Mouse (Mus musculus) embryonic facial prominence, embryonic 14.5 days (tissue): ENCODE measurements around the gene Cdh18. TPM values are rescaled to one million over a fixed set of nuclear protein-coding genes. Genes with fewer than 3 reads are reported as not detected.
"Not testable (repeated sequence)": the region's sequence is repeated elsewhere in the genome, so short reads cannot be mapped to it uniquely, and the experiment has no call there.

ENCODE experiments used
- ATAC-seq: fragments of 200-750 bp; cut with Nextera tagmentation; 2 replicates; pipeline ENCODE4 v1.8.0; 2017; ENCODE audit warnings: low read depth, moderate number of reproducible peaks, moderate TSS enrichment
- DNase-seq: peaks from one replicate; pipeline ENCODE4 v3.0.0-alpha.2; 2015; ENCODE audit warnings: low spot score
- H3K27ac ChIP-seq: fragments of 300-500 bp; sonication (generic); replicated peaks from 2 replicates; pipeline ENCODE4 v1.5.1; 2014; ENCODE audit warnings: low read depth, mild to moderate bottlenecking, low read length, moderate library complexity
- H3K27me3 ChIP-seq: fragments of 300-500 bp; sonication (generic); replicated peaks from 2 replicates; pipeline ENCODE4 v1.6.1; 2014; ENCODE audit warnings: low read length; ENCODE audit not compliant: control insufficient read depth, insufficient read depth
- H3K36me3 ChIP-seq: fragments of 300-500 bp; sonication (generic); 2 replicates; pipeline ENCODE4 v1.6.1; 2014; ENCODE audit warnings: low read length, mixed read lengths; ENCODE audit not compliant: control insufficient read depth, insufficient read depth
- H3K4me1 ChIP-seq: fragments of 300-500 bp; sonication (generic); 2 replicates; pipeline ENCODE4 v1.6.1; 2014; ENCODE audit warnings: antibody characterized with exemption, low read length; ENCODE audit not compliant: control insufficient read depth, insufficient read depth
- H3K4me2 ChIP-seq: fragments of 300-500 bp; sonication (generic); 2 replicates; pipeline ENCODE4 v1.6.1; 2014; ENCODE audit warnings: low read depth, mild to moderate bottlenecking, low read length, moderate library complexity, mixed read lengths
- H3K4me3 ChIP-seq: fragments of 300-500 bp; sonication (generic); 2 replicates; pipeline ENCODE4 v1.5.1; 2014; ENCODE audit warnings: low read depth, mild to moderate bottlenecking, low read length
- H3K9ac ChIP-seq: fragments of 300-500 bp; sonication (generic); 2 replicates; pipeline ENCODE4 v1.6.1; 2014; ENCODE audit warnings: low read depth, mild to moderate bottlenecking, low read length, moderate library complexity, mixed read lengths
- H3K9me3 ChIP-seq: fragments of 300-500 bp; sonication (generic); 2 replicates; pipeline ENCODE4 v1.6.1; 2016; ENCODE audit warnings: low read length; ENCODE audit not compliant: control insufficient read depth
- WGBS: fragments of 180-500 bp; shearing (Covaris S2); extraction: QIAGEN DNeasy Blood & Tissue Kit; methylation state at CpG from one replicate; pipeline ENCODE4 v1.1.7; 2014; 5-methylcytosine and 5-hydroxymethylcytosine counted together
- polyA plus RNA-seq: library from polyadenylated mRNA; unstranded; fragments of >200 nt; fragmentation: Nextera tagmentation; extraction: Ambion mirVana; gene quantifications from 2 replicates; pipeline ENCODE4 v1.2.1, GENCODE M21; 2014

Cdh18 gene
- polyA plus RNA-seq, 1 experiment from 2014 or later = 1.4 TPM

DNA sequence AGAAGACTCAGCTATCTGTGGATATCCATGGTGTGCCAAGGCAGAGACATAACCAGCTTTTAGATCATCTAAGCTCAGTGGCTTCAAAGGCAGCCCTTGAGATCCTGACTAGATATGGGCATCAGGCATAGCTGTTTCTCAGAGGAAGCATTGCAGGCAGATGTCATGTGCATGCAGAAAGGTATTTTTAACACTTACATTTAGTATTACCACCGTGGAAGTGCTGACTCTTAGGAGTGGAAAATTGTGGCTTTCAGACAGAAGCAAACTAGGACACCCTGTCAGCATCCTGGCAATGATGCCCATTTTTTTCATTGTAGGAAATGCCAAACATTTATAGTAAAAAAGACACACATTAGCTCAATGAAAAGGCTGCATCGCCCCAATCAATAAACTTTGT lies 503.2 kb downstream of the Cdh18 start:
- Histone ChIP-seq H3K4me2 (no peak overlapping the region), H3K9me3 (no peaks in the 10 kb centered on the region), H3K4me1 (no peaks in the 10 kb centered on the region), H3K9ac (no peak overlapping the region), H3K27me3 (no peaks in the 10 kb centered on the region), H3K27ac (no peak overlapping the region), H3K36me3 (no peaks in the 10 kb centered on the region), H3K4me3 (no peak overlapping the region)
- ATAC-seq = no peak
- WGBS = 72% methylated on average over 2 of the region's 2 CpGs
- DNase-seq = no peak

DNA sequence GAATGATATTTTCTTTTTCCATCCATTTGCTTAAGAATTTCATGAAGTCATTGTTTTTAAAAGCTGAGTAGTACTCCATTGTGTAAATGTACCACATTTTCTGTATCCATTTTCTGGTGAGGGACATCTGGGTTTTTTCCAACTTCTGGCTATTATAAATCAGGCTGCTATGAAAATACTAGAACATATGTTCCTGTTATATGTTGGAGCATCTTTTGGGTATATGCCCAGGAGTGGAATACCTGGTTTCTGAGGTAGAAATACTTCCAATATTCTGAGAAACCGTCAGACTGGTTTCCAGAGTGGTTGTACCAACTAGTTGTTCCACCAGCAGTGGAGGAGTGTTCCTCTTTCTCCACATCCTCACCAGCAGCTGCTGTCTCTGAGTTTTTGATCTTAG lies 536.5 kb downstream of the Cdh18 start:
- not testable (repeated sequence) for H3K36me3 ChIP-seq, H3K27me3 ChIP-seq, H3K4me2 ChIP-seq, H3K9ac ChIP-seq, H3K27ac ChIP-seq, H3K4me3 ChIP-seq, ATAC-seq, DNase-seq, H3K9me3 ChIP-seq, H3K4me1 ChIP-seq
- 92% methylated on average over 1 of the region's 1 CpGs for WGBS

DNA sequence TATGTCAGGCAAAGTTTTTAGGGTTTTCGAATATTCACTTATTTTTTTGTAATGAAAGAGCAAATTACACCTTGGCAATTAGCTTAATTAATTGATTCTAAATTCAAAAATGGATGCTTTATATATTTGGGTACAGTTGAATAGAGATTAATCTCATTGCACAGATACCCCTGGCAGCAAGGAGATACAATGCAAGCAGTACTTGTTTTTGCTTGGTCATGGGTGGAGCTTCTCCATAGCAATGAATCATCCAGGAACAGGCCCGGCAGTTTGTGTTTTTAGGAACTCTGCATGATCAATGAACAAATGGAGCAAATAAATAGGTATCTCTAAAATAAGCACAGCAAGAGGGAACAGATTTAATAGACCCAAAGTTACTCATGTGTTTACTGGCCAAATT lies 538.7 kb downstream of the Cdh18 start:
- Histone ChIP-seq H3K4me3 (no peak overlapping the region), H3K27ac (no peak overlapping the region), H3K27me3 (no peaks in the 10 kb centered on the region), H3K36me3 (no peaks in the 10 kb centered on the region), H3K9me3 (no peaks in the 10 kb centered on the region), H3K4me2 (no peak overlapping the region), H3K4me1 (no peaks in the 10 kb centered on the region), H3K9ac (no peak overlapping the region)
- ATAC-seq (no peak), DNase-seq (no peak)
- 82% methylated on average over 2 of the region's 2 CpGs for WGBS

DNA sequence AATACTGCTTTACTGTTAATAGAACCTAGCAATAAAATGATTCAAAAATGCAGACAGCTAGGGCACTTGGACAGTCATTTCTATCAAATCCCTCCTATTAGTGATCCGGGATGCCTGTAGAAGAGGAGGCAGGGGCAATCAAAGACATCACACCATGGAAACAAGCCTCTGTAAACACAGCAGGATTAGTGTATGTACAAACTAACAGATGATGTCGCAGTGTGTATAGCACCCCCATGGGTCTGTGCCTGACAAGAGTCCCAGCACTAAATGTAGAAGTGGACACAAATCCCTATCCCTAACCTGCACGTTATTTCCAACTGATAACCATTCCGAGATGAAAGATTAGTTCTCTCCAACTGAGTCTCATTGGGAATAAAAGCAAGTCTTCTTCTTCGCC lies 547.8 kb downstream of the Cdh18 start:
- H3K9ac ChIP-seq = no peak overlapping the region
- no peak overlapping the region for H3K4me2 ChIP-seq
- 84% methylated on average over 5 of the region's 5 CpGs for WGBS
- no peak overlapping the region for H3K4me3 ChIP-seq
- no peak for DNase-seq
- H3K4me1 ChIP-seq = no peaks in the 10 kb centered on the region
- H3K9me3 ChIP-seq = no peaks in the 10 kb centered on the region
- no peaks in the 10 kb centered on the region for H3K27me3 ChIP-seq
- no peak overlapping the region for H3K27ac ChIP-seq
- no peak for ATAC-seq
- H3K36me3 ChIP-seq = no peaks in the 10 kb centered on the region

DNA sequence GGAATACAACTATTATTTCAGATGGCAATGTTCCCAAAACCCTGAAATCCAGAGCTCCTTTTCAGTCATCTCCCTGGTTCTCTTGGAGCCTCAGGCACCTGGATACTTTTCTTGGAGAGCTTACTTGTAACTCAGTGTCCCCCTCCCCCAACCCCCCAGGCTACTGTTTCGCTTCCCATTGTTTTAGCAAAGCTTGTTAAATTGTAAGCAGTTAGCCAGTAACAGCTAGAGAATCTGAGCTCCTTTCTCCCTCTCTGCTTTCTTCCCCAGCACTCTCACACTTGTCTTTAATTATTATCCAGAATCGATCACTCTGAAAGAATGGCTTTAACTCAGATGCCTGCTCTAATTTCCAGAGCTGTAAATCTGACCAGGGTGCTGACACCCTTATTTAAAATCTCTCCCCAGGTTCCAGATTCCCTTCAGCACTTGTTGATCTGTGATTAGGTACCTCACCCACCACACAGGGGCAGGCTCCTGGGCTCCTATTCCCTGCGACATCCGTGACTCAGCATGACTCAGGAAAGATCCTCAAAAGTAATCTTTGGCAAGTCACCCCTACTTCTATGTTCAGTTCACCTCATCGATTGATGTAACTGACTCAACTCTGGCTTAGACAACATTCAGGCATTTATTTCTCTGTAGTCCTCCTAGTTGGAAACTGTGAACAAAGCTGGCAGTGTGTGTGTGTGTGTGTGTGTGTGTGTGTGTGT lies 556.0 kb downstream of the Cdh18 start:
- Histone ChIP-seq H3K9me3 (no peaks in the 10 kb centered on the region), H3K9ac (no peak overlapping the region), H3K4me2 (no peak overlapping the region), H3K4me1 (no peaks in the 10 kb centered on the region), H3K27me3 (no peaks in the 10 kb centered on the region), H3K4me3 (no peak overlapping the region), H3K27ac (no peak overlapping the region), H3K36me3 (no peaks in the 10 kb centered on the region)
- DNase-seq (peak; percentile 2), ATAC-seq (no peak)
- WGBS = 32% methylated on average over 5 of the region's 5 CpGs

DNA sequence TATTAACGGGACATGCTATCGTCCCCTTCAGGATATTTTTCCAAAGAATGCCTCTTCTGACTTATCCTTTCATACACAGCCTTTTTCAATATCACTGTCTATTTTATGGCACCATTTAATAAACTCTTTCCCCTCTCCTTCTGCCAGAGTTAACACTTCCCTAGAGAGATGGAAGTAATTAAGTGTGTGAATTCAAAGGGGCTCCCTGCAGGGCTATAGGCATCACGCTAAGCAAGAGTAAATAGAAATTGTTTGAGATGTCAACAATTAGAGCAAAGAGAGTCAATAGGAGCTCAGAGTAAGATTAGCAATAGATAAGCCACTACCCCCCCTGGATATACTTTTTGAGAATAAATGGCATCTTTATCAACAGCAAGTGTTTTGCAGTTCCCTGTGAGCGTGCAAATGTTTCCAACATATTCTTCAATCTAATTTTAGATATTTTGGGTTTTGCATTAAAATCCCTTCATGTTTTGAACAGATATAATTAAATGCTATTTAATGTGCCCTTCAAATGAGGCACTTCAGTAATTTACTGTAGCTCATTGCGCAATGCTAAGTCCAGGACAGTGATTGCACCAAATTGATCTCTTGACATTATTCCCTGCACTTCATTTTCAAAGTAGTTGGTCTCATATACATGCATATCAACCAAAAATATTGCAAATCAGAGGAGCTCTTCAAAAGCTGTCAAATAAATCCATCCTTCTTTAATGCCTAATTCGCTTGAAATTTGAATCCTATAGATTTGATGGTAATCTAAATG lies 586.3 kb downstream of the Cdh18 start:
- DNase-seq (peak; percentile 1), ATAC-seq (no peak; the same call in 1 of the 2 replicates)
- no peaks in the 10 kb centered on the region for H3K4me1 ChIP-seq
- no peaks in the 10 kb centered on the region for H3K36me3 ChIP-seq
- H3K9me3 ChIP-seq = no peaks in the 10 kb centered on the region
- H3K4me3 ChIP-seq = no peak overlapping the region
- H3K4me2 ChIP-seq = no peak overlapping the region
- H3K9ac ChIP-seq = no peak overlapping the region
- WGBS = 58% methylated on average over 6 of the region's 6 CpGs
- H3K27ac ChIP-seq = no peak overlapping the region
- no peaks in the 10 kb centered on the region for H3K27me3 ChIP-seq

DNA sequence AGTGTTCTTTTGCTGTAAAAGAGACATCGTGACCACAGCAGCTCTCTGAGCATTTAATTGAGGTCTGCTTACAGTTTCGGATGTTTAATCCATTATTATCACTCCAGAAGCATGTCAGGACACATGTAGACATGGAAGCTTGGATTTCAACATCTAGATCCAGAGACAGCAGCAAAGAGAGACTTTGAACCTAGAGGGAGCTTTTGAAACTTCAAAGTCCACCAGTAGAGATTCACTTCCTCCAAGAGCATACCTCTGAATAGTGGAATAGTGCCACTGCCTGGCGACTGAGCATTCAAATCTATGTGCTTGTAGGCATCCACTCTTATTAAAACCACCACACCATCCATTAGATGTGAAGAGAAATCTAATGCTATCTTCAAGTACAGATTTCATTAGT lies 588.1 kb downstream of the Cdh18 start:
- ATAC-seq = no peak
- H3K4me1 ChIP-seq = no peaks in the 10 kb centered on the region
- no peak overlapping the region for H3K4me2 ChIP-seq
- no peak for DNase-seq
- H3K27me3 ChIP-seq = no peaks in the 10 kb centered on the region
- no peaks in the 10 kb centered on the region for H3K36me3 ChIP-seq
- 63% methylated on average over 3 of the region's 3 CpGs for WGBS
- H3K4me3 ChIP-seq = no peak overlapping the region
- no peak overlapping the region for H3K27ac ChIP-seq
- H3K9ac ChIP-seq = no peak overlapping the region
- no peaks in the 10 kb centered on the region for H3K9me3 ChIP-seq

DNA sequence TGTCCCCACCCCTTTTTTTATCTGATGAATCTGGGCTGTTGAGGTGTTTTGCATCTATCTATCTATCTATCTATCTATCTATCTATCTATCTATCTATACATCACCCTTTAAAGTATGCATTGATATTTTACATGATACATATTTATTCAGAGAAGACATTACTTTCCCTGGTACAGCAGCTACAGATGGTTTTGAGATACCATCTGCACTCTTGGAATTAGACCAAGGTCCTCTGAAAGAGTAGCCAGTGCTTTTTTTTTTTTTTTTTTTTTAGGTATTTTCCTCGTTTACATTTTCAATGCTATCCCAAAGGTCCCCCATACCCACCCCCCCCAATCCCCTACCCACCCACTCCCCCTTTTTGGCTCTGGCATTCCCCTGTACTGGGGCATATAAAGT lies 594.1 kb downstream of the Cdh18 start:
- H3K36me3 ChIP-seq, H3K9ac ChIP-seq, H3K4me3 ChIP-seq, H3K4me2 ChIP-seq, H3K27ac ChIP-seq, H3K27me3 ChIP-seq, ATAC-seq, DNase-seq, H3K9me3 ChIP-seq, H3K4me1 ChIP-seq: not testable (repeated sequence)
- WGBS = 50% methylated on average over 1 of the region's 1 CpGs

DNA sequence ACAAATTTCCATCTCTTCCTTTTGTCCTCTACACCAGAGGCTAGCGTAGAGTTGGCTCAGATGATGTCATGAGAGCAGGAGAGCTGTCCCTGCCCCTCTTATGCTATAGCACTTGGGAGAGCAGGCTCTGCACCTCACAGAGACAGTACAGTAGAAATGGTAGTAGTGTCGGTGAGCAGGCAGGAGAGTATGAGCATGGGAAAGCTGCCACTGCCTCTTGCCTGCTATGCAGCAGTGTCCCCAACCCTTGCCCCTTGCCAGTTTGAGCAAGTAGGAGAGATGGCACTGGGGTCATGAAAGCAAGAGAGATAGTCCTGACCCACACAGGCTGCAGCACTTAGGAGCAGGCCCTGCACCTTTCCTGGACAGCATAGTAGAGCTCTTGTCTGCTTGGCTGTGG lies 607.1 kb downstream of the Cdh18 start:
- Histone ChIP-seq H3K9me3 (no peaks in the 10 kb centered on the region), H3K4me3 (no peak overlapping the region), H3K27me3 (no peaks in the 10 kb centered on the region), H3K36me3 (no peaks in the 10 kb centered on the region), H3K9ac (no peak overlapping the region), H3K4me2 (no peak overlapping the region), H3K27ac (no peak overlapping the region), H3K4me1 (no peaks in the 10 kb centered on the region)
- 86% methylated on average over 2 of the region's 2 CpGs for WGBS
- ATAC-seq (no peak), DNase-seq (no peak)
